Mouse (Mus musculus) adrenal gland, adult 2 months (tissue): ENCODE data around the gene Ank. TPM values are rescaled to one million over a fixed set of nuclear protein-coding genes. Genes with fewer than 3 reads are reported as not detected.

Source experiments
- DNase-seq: peaks from one replicate; pipeline ENCODE4 v3.0.0; 2021
- polyA plus RNA-seq: library from polyadenylated mRNA; depleted of rRNA; stranded (reverse); fragments of >200 nt; gene quantifications from 2 replicates; pipeline ENCODE4 v1.2.3, GENCODE M21; 2012
- total RNA-seq, 2 experiments: library from RNA; stranded (reverse); gene quantifications; 2 replicates each; pipeline ENCODE4 v1.2.3; 2021

The Ank gene
- total and polyA plus RNA-seq, 3 experiments = 32.8 to 61.0 (median 56.9) TPM

GRCm38 (mm10) chr15:27598786-27599385 is 132.4 kb downstream of the Ank start:
- no peak for DNase-seq

GRCm38 (mm10) chr15:27600524-27600923 is 134.0 kb downstream of the Ank start:
- no peak for DNase-seq

- no peak for DNase-seq
Measured at GRCm38 (mm10) chr15:27604558-27604957, 138.1 kb downstream of the Ank start.

GRCm38 (mm10) chr15:27605252-27605651 is 138.8 kb downstream of the Ank start:
- DNase-seq = no peak

- no peak for DNase-seq
Measured at GRCm38 (mm10) chr15:27609554-27609953, 143.1 kb downstream of the Ank start.

GRCm38 (mm10) chr15:27612533-27613221 is 146.2 kb downstream of the Ank start:
- peak; percentile 50 for DNase-seq

- DNase-seq = no peak
Measured at GRCm38 (mm10) chr15:27613255-27613654, 146.8 kb downstream of the Ank start.

GRCm38 (mm10) chr15:27616159-27616558 is 149.7 kb downstream of the Ank start:
- DNase-seq = no peak

- no peak for DNase-seq
Measured at GRCm38 (mm10) chr15:27617227-27617626, 150.8 kb downstream of the Ank start.

GRCm38 (mm10) chr15:27618778-27619533 is 152.5 kb downstream of the Ank start:
- no peak for DNase-seq

GRCm38 (mm10) chr15:27619683-27620082 is 153.2 kb downstream of the Ank start:
- DNase-seq = no peak

GRCm38 (mm10) chr15:27620475-27621185 is 154.2 kb downstream of the Ank start:
- no peak for DNase-seq

- DNase-seq = peak; percentile 33
Measured at GRCm38 (mm10) chr15:27623286-27623685, 156.8 kb downstream of the Ank start.

GRCm38 (mm10) chr15:27625014-27625889 is 158.8 kb downstream of the Ank start:
- DNase-seq = no peak

GRCm38 (mm10) chr15:27625890-27626255 is 159.4 kb downstream of the Ank start:
- no peak for DNase-seq

- DNase-seq = no peak
Measured at GRCm38 (mm10) chr15:27626314-27626713, 159.8 kb downstream of the Ank start.

- DNase-seq = no peak
Measured at GRCm38 (mm10) chr15:27627794-27628193, 161.3 kb downstream of the Ank start.

GRCm38 (mm10) chr15:27629046-27629445 is 162.6 kb downstream of the Ank start:
- DNase-seq = no peak

GRCm38 (mm10) chr15:27629800-27630600 is 163.5 kb downstream of the Ank start:
- no peak for DNase-seq

GRCm38 (mm10) chr15:27630601-27631383 is 164.3 kb downstream of the Ank start, which contains the start of gene Otulin:
Gene Otulin (minus strand): TSS chr15:27630693.
- peak; percentile 99 for DNase-seq
